Mouse (Mus musculus) stomach, embryonic 14.5 days (tissue): ENCODE data around the gene Timm17a. TPM values are rescaled to one million over a fixed set of nuclear protein-coding genes. Genes with fewer than 3 reads are reported as not detected.
A peak's percentile ranks its signal among the peaks of the same experiment; 100 is the strongest.

ENCODE experiments used
- ATAC-seq: fragments of 200-750 bp; cut with Nextera tagmentation; 2 replicates; pipeline ENCODE4 v1.8.0; 2017; ENCODE audit warnings: low read depth, moderate TSS enrichment; ENCODE audit not compliant: insufficient number of reproducible peaks, insufficient read depth, low FRiP score
- H3K27ac ChIP-seq: fragments of 300-500 bp; sonication (generic); 2 replicates; pipeline ENCODE4 v1.5.1; 2014; ENCODE audit warnings: mild to moderate bottlenecking, low read length, moderate library complexity, mixed read lengths
- H3K27me3 ChIP-seq: fragments of 300-500 bp; sonication (generic); 2 replicates; pipeline ENCODE4 v1.6.1; 2014; ENCODE audit warnings: low read length, control low read depth, mixed read lengths; ENCODE audit not compliant: control insufficient read depth, insufficient read depth
- H3K36me3 ChIP-seq: fragments of 300-500 bp; sonication (generic); 2 replicates; pipeline ENCODE4 v1.6.1; 2014; ENCODE audit warnings: mild to moderate bottlenecking, control low read depth, low read length, moderate library complexity, mixed read lengths; ENCODE audit not compliant: control insufficient read depth, insufficient read depth
- H3K4me1 ChIP-seq: fragments of 300-500 bp; sonication (generic); 2 replicates; pipeline ENCODE4 v1.6.1; 2014; ENCODE audit warnings: low read length, control low read depth, mixed read lengths; ENCODE audit not compliant: control insufficient read depth, insufficient read depth
- H3K4me2 ChIP-seq: fragments of 300-500 bp; sonication (generic); replicated peaks from 2 replicates; pipeline ENCODE4 v1.6.1; 2014; ENCODE audit warnings: low read depth, low read length, control low read depth
- H3K4me3 ChIP-seq: fragments of 300-500 bp; sonication (generic); 2 replicates; pipeline ENCODE4 v1.5.1; 2014; ENCODE audit warnings: low read depth, low read length, control low read depth
- H3K9ac ChIP-seq: fragments of 300-500 bp; sonication (generic); replicated peaks from 2 replicates; pipeline ENCODE4 v1.6.1; 2014; ENCODE audit warnings: low read depth, mild to moderate bottlenecking, control low read depth, low read length, moderate library complexity, mixed read lengths
- H3K9me3 ChIP-seq: fragments of 300-500 bp; sonication (generic); 2 replicates; pipeline ENCODE4 v1.6.1; 2016; ENCODE audit warnings: low read depth, low read length, control low read depth; ENCODE audit not compliant: control insufficient read depth
- WGBS: fragments of 180-500 bp; shearing (Covaris S2); extraction: QIAGEN DNeasy Blood & Tissue Kit; methylation state at CpG from one replicate; pipeline ENCODE4 v1.1.7; 2014; 5-methylcytosine and 5-hydroxymethylcytosine counted together
- polyA plus RNA-seq: library from polyadenylated mRNA; unstranded; fragments of >200 nt; fragmentation: Nextera tagmentation; extraction: Ambion mirVana; gene quantifications from 2 replicates; pipeline ENCODE4 v1.2.1, GENCODE M21; 2014

Timm17a gene
- polyA plus RNA-seq, result 179 and 203 TPM in 2 replicates

GRCm38 (mm10) chr1:135313284-135314031 lies at the start of gene Timm17a:
TSS of gene Timm17a (minus strand) at chr1:135313778.
- peak within 1 kb of the TSS; percentile 92 for H3K4me2 ChIP-seq
- H3K27ac ChIP-seq, result peak within 1 kb of the TSS; percentile 72
- H3K9ac ChIP-seq, result peak within 1 kb of the TSS; percentile 97
- H3K27me3 ChIP-seq, result no peaks in the 10 kb centered on the region
- H3K4me3 ChIP-seq, result peak within 1 kb of the TSS; percentile 97
- H3K36me3 ChIP-seq, result peaks cover under 1% of the 10 kb centered on the region; the same call in 1 of the 2 replicates
- peaks cover 10% of the 10 kb centered on the region; the same call in 1 of the 2 replicates for H3K4me1 ChIP-seq
- no peaks in the 10 kb centered on the region for H3K9me3 ChIP-seq
- ATAC-seq, result peak; percentile 99
- WGBS, result under 1% methylated on average over 51 of the region's 51 CpGs

DNA sequence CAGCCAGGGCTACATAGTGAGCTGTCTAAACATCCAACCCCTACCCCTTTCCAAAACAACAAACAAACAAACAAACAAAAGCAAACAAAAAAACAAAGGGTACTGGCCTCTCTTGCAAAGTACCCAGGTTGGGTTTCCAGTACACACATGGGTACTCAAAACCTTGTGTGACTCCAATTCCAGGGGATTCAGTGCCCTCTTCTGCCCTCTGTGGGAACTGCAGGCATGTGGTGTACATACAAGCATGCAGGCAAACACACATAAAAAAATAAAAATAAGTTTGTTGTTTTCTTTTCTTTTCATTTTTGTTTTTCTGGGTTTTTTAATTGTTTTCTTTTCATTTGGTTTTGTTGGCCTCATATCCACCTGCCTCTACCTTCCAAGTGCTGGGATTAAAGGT lies 48.5 kb upstream of the Timm17a start:
- Histone ChIP-seq H3K27me3 (no peaks in the 10 kb centered on the region), H3K9ac (no peak overlapping the region), H3K4me3 (no peak overlapping the region), H3K36me3 (no peaks in the 10 kb centered on the region), H3K4me1 (no peaks in the 10 kb centered on the region), H3K4me2 (no peak overlapping the region), H3K9me3 (no peaks in the 10 kb centered on the region), H3K27ac (no peak overlapping the region)
- ATAC-seq, result no peak

GRCm38 (mm10) chr1:135361491-135361890 lies 47.9 kb upstream of the Timm17a start:
- Histone ChIP-seq H3K36me3 (no peaks in the 10 kb centered on the region), H3K27me3 (no peaks in the 10 kb centered on the region), H3K27ac (no peak overlapping the region), H3K4me2 (no peak overlapping the region), H3K4me3 (no peak overlapping the region), H3K9ac (no peak overlapping the region), H3K4me1 (no peaks in the 10 kb centered on the region), H3K9me3 (no peaks in the 10 kb centered on the region)
- WGBS, result 86% methylated on average over 4 of the region's 4 CpGs
- no peak for ATAC-seq

DNA sequence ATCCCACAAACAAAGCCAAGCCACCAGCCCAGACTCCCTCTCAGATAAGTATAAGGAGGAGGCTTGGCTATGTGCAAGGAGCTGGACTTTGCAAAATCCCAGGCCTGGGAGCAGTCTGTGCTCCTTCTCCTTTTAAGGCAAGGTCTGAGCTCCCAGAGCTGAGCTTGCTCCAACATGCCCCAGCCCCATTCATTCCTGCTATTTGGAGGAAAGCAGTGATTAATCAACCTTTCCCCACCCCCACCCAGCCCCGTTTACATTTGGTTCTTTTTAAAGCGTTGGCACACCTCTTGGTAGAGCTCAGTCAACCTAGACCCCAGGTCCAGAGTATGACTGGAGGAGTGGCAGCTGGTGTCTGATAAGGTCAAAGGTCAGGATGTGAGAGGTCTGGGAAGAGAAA lies 45.5 kb upstream of the Timm17a start:
- no peak overlapping the region for H3K4me3 ChIP-seq
- ATAC-seq, result peak; percentile 80; the same call in 1 of the 2 replicates
- WGBS, result 3% methylated on average over 2 of the region's 2 CpGs
- H3K27ac ChIP-seq, result peak overlapping the region; percentile 84
- H3K4me2 ChIP-seq, result no peak overlapping the region
- no peaks in the 10 kb centered on the region for H3K27me3 ChIP-seq
- H3K4me1 ChIP-seq, result no peaks in the 10 kb centered on the region
- no peaks in the 10 kb centered on the region for H3K9me3 ChIP-seq
- H3K36me3 ChIP-seq, result no peaks in the 10 kb centered on the region
- no peak overlapping the region for H3K9ac ChIP-seq

GRCm38 (mm10) chr1:135351953-135352352 lies 38.4 kb upstream of the Timm17a start:
- no peak overlapping the region for H3K4me3 ChIP-seq
- no peaks in the 10 kb centered on the region for H3K36me3 ChIP-seq
- H3K4me1 ChIP-seq, result peaks cover 7% of the 10 kb centered on the region
- H3K9ac ChIP-seq, result no peak overlapping the region
- no peak for ATAC-seq
- H3K27me3 ChIP-seq, result no peaks in the 10 kb centered on the region
- H3K27ac ChIP-seq, result no peak overlapping the region
- 72% methylated on average over 3 of the region's 3 CpGs for WGBS
- no peak overlapping the region for H3K4me2 ChIP-seq
- no peaks in the 10 kb centered on the region for H3K9me3 ChIP-seq

DNA sequence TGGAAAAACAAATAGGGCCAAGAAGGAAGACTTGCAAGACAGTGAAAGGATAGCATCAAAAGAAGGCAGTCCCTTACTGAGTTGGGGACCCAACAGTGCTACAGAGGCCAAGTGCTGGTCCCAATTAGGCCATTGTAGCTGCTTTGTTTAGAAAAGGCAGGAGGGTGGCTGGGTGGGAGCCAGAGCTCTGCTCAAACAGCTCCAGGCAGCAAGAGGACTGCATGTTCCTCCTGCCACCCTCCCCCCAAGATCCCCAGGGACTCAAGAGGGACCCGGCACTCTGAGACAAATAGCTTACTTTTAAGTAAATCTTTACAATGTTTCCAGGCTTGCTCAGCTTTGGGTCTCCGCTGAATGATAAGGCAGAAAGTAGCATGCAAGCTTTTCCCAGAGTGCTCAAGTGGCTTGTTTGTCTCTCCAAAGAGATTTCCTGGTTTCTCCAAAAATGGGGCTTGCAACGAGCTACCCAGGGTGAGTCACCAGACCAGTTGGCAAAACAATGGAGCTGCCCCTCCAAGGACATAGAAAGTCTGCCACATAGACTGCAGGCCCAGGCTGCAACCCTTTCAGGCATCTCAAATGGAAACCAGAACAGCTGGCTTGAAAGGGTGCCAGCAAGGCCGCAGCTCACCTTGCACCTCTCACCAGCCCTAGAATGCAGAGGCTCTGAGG lies 34.1 kb upstream of the Timm17a start:
- ATAC-seq, result no peak
- Histone ChIP-seq H3K27ac (peak overlapping the region; percentile 58; the same call in 1 of the 2 replicates), H3K4me1 (peaks cover 9% of the 10 kb centered on the region), H3K36me3 (no peaks in the 10 kb centered on the region), H3K27me3 (no peaks in the 10 kb centered on the region), H3K4me2 (no peak overlapping the region), H3K9ac (no peak overlapping the region), H3K4me3 (no peak overlapping the region), H3K9me3 (no peaks in the 10 kb centered on the region)
- 36% methylated on average over 4 of the region's 4 CpGs for WGBS

DNA sequence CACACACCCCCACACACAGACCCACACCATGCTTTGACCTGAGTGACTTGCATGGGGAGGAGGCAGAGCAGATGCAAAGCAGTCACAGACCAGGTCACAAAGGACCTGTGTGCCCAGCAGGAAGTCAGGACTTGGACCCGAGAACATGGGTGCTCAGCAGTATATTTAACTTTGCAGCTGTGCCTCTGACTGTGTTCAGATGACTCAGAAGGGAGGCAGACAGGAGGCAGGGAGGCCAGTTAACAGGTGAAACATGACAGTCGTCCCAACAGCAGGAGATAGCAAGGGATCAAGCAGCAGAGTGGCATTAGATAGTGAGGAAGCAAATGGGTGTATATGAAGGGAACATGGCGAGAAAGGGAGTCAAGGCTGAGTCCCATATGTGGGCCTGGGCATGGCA lies 33.3 kb upstream of the Timm17a start:
- Histone ChIP-seq H3K36me3 (no peaks in the 10 kb centered on the region), H3K4me2 (no peak overlapping the region), H3K27me3 (no peaks in the 10 kb centered on the region), H3K27ac (peak overlapping the region; percentile 58; the same call in 1 of the 2 replicates), H3K4me3 (no peak overlapping the region), H3K9ac (no peak overlapping the region), H3K4me1 (peaks cover 10% of the 10 kb centered on the region), H3K9me3 (no peaks in the 10 kb centered on the region)
- ATAC-seq, result no peak
- WGBS, result 54% methylated on average over 3 of the region's 3 CpGs

DNA sequence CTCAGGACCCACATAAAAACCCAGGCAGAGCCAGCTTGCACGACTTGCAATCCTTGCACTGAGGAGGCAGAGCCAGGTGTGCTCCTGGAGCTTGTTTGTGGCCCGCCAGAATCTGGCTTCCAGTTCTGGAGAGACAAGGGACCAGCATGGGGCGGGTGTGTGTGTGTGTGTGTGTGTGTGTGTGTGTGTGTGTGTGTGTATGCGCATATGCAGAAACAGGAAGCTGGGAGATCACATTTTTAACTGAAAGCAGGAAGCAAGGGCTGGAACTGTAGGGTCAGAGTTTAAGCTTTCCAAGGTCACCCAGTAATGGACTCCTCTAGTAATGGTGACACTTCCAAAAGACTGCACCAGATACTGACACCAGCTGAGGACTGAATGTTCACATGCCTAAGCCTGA lies 30.4 kb upstream of the Timm17a start:
- 54% methylated on average over 4 of the region's 4 CpGs for WGBS
- no peak overlapping the region for H3K4me3 ChIP-seq
- H3K4me2 ChIP-seq, result no peak overlapping the region
- no peaks in the 10 kb centered on the region for H3K36me3 ChIP-seq
- no peaks in the 10 kb centered on the region for H3K9me3 ChIP-seq
- H3K27me3 ChIP-seq, result no peaks in the 10 kb centered on the region
- H3K27ac ChIP-seq, result no peak overlapping the region
- H3K9ac ChIP-seq, result no peak overlapping the region
- no peak for ATAC-seq
- peaks cover 13% of the 10 kb centered on the region for H3K4me1 ChIP-seq
